Mouse (Mus musculus) hindbrain, embryonic 12.5 days (tissue): ENCODE results near the gene Pde4c. TPM values are rescaled to one million over a fixed set of nuclear protein-coding genes. Genes with fewer than 3 reads are reported as not detected.

Source experiments
- ATAC-seq: fragments of 200-750 bp; cut with Nextera tagmentation; 2 replicates; pipeline ENCODE4 v1.8.0; 2017; ENCODE audit warnings: moderate TSS enrichment; ENCODE audit not compliant: low FRiP score
- H3K27ac ChIP-seq: fragments of 300-500 bp; sonication (generic); 2 replicates; pipeline ENCODE4 v1.5.1; 2016; ENCODE audit warnings: mild to moderate bottlenecking
- H3K27me3 ChIP-seq: fragments of 300-500 bp; sonication (generic); 2 replicates; pipeline ENCODE4 v1.6.1; 2016; ENCODE audit warnings: mild to moderate bottlenecking
- H3K36me3 ChIP-seq: fragments of 300-500 bp; sonication (generic); 2 replicates; pipeline ENCODE4 v1.6.1; 2016; ENCODE audit warnings: mild to moderate bottlenecking
- H3K4me1 ChIP-seq: fragments of 300-500 bp; sonication (generic); 2 replicates; pipeline ENCODE4 v1.6.1; 2016
- H3K4me2 ChIP-seq: fragments of 300-500 bp; sonication (generic); replicated peaks from 2 replicates; pipeline ENCODE4 v1.6.1; 2016; ENCODE audit warnings: mild to moderate bottlenecking
- H3K4me3 ChIP-seq: fragments of 300-500 bp; sonication (generic); 2 replicates; pipeline ENCODE4 v1.5.1; 2016; ENCODE audit warnings: mild to moderate bottlenecking
- H3K9ac ChIP-seq: fragments of 300-500 bp; sonication (generic); 2 replicates; pipeline ENCODE4 v1.6.1; 2016; ENCODE audit warnings: mild to moderate bottlenecking, moderate library complexity
- H3K9me3 ChIP-seq: fragments of 300-500 bp; sonication (generic); replicated peaks from 2 replicates; pipeline ENCODE4 v1.6.1; 2016; ENCODE audit warnings: mild to moderate bottlenecking
- WGBS: fragments of 180-500 bp; shearing (Covaris S2); methylation state at CpG from one replicate; pipeline ENCODE4 v1.1.7; 2016; 5-methylcytosine and 5-hydroxymethylcytosine counted together
- polyA plus RNA-seq: library from polyadenylated mRNA; unstranded; fragments of >200 nt; fragmentation: Nextera tagmentation; extraction: Ambion mirVana; gene quantifications from 2 replicates; pipeline ENCODE4 v1.2.1, GENCODE M21; 2016

The Pde4c gene
- polyA plus RNA-seq, 1 experiment from 2014 or later: 0.26 TPM

DNA sequence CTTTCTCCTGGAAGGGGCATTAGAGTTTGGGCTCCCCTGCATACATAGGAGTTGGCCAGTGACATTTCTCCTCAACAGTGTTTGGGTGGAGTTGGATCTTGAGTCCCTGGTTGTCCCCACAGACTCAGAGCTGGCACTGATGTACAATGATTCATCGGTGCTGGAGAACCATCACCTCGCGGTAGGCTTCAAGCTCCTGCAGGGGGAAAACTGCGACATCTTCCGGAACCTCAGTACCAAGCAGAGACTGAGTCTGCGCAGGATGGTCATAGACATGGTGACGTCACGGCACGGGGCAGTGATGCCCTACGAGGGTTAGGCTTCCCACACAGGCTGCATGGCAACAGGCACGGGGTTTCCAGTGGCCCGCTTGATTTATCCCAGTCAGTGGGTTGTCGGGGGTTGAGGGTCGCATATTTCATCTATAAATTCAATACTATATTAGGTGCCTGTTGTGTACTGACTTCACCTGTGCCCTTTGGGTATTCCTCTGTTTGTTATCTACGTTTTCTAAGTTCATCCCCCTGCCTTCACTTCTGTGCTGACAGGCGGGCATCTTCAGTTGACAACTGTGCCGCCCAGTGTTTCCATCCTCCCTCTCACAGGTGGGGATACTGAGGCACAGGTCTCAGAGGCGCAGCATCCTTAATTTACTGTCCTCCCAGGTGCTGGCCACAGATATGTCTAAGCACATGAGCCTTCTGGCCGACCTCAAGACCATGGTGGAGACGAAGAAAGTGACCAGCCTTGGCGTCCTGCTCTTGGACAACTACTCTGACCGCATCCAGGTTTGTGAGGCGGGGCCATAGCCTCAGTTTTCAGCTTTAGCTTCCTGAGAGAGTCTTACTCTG lies 25.0 kb downstream of the Pde4c start:
- 85% methylated on average over 23 of the region's 23 CpGs for WGBS

DNA sequence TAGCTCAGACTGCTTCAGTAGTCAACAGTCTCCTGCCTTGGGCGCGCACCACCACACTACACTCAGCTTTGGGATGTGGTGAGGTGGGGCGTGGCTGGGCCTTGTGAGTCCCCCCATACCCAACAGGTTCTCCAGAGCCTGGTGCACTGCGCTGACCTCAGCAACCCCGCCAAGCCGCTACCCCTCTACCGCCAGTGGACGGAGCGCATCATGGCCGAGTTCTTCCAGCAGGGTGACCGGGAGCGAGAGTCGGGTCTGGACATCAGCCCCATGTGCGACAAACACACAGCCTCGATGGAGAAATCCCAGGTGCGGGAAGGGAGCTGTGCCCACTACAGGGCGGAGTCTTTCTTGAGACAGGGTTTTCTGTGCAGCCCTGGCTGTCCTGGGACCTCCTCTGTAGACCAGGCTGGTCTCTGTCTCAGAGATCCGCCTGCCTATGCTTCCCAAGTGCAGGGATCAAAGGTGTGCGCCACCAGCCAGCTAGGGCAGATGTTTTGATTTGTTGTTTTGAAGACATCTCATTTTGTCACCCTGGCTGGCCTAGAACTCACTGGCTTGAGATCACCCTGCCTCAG lies 25.7 kb downstream of the Pde4c start:
- no peak overlapping the region for H3K9ac ChIP-seq
- no peak overlapping the region for H3K4me2 ChIP-seq
- 81% methylated on average over 19 of the region's 19 CpGs for WGBS
- H3K4me1 ChIP-seq: peaks cover 10% of the 10 kb centered on the region
- no peaks in the 10 kb centered on the region for H3K36me3 ChIP-seq
- no peaks in the 10 kb centered on the region for H3K9me3 ChIP-seq
- no peak for ATAC-seq
- peaks cover 50% of the 10 kb centered on the region for H3K27me3 ChIP-seq
- no peak overlapping the region for H3K27ac ChIP-seq
- H3K4me3 ChIP-seq: no peak overlapping the region

More for the DNA sequence above, 25.0 kb downstream of the Pde4c start:
- Histone ChIP-seq H3K27ac (no peak overlapping the region), H3K9ac (no peak overlapping the region), H3K27me3 (peaks cover 57% of the 10 kb centered on the region), H3K9me3 (no peaks in the 10 kb centered on the region), H3K4me2 (no peak overlapping the region), H3K4me3 (no peak overlapping the region), H3K36me3 (no peaks in the 10 kb centered on the region), H3K4me1 (peaks cover 17% of the 10 kb centered on the region)
- ATAC-seq: no peak

DNA sequence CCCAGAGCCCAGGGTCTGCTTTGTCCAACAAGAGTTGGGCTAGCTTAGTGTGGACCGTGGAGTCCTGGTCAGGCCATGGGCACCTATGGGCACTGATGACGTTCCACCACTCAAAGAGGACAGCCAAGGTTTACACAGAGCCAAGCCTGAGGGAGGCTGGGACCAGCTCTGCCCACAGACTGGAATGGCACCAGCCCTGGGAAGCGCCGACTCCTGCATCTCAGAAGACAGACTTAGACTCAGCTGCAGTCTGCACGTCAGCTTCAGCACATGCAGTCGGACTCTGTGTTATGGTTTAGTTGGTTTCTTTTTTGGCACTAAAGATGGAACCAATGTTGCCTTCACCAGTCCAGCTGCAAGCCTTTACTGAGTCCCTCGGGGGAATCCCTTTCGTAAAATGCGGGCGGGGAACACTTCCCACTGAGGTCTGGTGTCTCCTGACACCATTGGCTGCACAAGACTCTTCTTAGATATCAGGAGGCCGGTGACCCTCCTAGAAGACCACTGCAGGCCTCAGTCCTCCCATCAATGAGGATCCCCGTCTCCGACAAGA lies 26.7 kb downstream of the Pde4c start:
- Histone ChIP-seq H3K4me1 (peaks cover 11% of the 10 kb centered on the region), H3K4me2 (no peak overlapping the region), H3K36me3 (no peaks in the 10 kb centered on the region), H3K27me3 (peaks cover 40% of the 10 kb centered on the region), H3K27ac (no peak overlapping the region), H3K9me3 (no peaks in the 10 kb centered on the region), H3K4me3 (no peak overlapping the region), H3K9ac (no peak overlapping the region)
- ATAC-seq: no peak
- WGBS: 81% methylated on average over 13 of the region's 13 CpGs

DNA sequence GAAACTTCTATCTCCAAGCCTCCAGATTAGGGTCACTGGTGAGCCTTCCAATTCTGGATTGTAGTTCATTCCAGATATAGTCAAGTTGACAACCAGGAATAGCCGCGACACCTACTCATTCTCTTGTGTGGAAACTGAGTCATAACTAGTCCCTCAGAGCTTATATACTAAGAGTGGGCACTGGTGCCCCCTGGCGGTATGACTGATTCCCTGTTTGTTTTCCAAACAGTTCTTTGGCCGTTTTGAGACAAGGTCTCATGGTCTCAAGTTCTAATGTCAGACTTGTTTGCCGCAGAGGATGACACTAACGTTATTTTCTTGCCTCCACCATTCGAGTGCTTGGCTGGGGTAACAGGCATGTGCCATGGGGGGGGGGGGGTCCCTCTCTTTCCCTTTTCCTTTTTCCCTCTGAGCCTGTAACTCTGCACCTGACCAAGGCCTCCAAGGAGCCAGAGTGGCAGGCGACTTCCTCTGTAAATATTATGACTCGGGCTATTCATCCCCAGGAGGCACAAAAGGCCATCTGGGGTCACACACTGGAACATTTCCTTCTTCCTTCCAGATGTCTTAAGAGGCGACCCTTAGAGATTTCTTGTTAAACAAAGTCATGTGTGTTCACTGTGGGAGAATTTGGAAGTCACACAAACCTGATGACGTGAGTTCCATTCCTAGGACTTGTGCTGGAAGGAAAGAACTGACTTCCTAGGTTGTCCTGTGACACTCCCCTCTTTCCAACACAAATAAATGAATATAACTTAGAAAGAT lies 28.7 kb downstream of the Pde4c start:
- ATAC-seq: no peak
- Histone ChIP-seq H3K9ac (no peak overlapping the region), H3K9me3 (no peaks in the 10 kb centered on the region), H3K4me3 (no peak overlapping the region), H3K4me2 (peak overlapping the region; percentile 17; the same call in 1 of the 2 replicates), H3K27ac (no peak overlapping the region), H3K27me3 (peaks cover 20% of the 10 kb centered on the region), H3K4me1 (peaks cover 22% of the 10 kb centered on the region), H3K36me3 (peaks cover 11% of the 10 kb centered on the region)
- WGBS: 31% methylated on average over 11 of the region's 11 CpGs

DNA sequence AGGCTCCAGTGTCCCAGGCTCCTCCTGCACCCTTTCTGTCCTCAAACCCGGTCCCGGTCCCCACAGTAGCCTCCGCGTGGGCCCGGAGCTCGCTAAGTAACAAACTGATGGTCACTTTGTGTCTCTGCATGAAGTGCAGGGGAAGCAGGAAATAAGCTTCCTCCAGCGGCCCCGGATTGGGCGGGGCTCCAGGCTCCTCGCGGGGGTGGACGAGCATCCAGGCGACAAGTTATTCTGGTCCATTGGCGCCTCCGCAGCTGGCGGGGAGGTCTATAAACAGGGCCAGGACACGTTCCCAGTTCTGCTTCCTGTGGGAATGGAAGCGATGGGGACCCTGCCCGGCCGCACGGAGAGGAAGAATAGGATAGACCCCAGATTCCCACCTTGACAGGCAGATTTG lies 29.6 kb downstream of the Pde4c start:
- H3K9ac ChIP-seq: 0 out of 2 replicates have a peak overlapping the region, but pooled peaks have one; percentile 38
- no peaks in the 10 kb centered on the region for H3K9me3 ChIP-seq
- H3K27ac ChIP-seq: no peak overlapping the region
- WGBS: 37% methylated on average over 21 of the region's 21 CpGs
- peaks cover 10% of the 10 kb centered on the region; the same call in 1 of the 2 replicates for H3K27me3 ChIP-seq
- no peak overlapping the region; the same call in 1 of the 2 replicates for H3K4me3 ChIP-seq
- H3K4me1 ChIP-seq: peaks cover 28% of the 10 kb centered on the region
- ATAC-seq: no peak
- peak overlapping the region; percentile 17; the same call in 1 of the 2 replicates for H3K4me2 ChIP-seq
- peaks cover 17% of the 10 kb centered on the region for H3K36me3 ChIP-seq

DNA sequence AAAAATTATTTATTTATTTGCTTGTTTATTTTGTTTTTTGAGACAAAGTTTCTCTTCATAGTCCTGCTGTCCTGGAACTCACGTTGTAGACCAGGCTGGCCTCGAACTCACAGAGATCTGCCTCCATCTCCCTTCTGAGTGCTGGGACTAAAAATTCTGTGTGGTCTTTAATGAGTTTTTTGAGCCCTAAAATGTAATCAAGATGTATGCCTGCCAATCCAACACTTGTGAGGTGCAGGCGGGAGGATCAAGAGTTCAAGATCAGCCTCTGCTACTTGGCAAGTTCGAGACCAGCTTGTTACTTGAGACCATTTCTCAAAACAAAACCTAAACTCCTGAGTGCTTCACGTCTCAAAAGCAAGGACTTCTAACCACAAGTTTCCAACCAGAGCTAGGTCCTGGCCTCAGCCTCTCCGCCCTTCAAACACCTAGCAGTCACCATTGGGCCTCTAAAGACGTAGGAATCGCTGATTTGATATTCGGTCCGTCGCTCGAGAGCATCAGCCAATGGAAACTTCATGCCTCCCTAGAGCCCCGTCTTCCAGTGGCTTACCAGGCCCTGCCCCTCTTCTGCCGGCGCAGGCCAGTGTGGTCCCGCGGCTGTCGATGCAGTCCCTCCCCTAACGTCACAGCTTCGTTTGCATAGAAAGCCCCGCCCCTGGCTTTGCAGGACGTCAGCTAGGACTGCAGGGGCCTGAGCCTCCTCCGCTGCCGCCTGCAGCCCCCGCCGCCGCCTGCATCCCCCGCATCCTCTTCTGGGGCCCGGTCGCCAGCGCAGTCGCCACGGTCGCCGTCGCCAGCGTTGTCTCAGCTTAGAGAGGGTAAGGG lies 30.7 kb downstream of the Pde4c start, which contains the start of gene Rab3a:
TSS of gene Rab3a (plus strand) at position 637 of the 828 bp plus-strand sequence.
- H3K27me3 ChIP-seq: no peaks in the 10 kb centered on the region; the same call in 1 of the 2 replicates
- ATAC-seq: peak; percentile 96
- H3K36me3 ChIP-seq: peaks cover 24% of the 10 kb centered on the region
- no peaks in the 10 kb centered on the region for H3K9me3 ChIP-seq
- peak within 1 kb of the TSS; percentile 70 for H3K4me3 ChIP-seq
- peak within 1 kb of the TSS; percentile 84 for H3K9ac ChIP-seq
- peak within 1 kb of the TSS; percentile 89 for H3K27ac ChIP-seq
- 9% methylated on average over 36 of the region's 37 CpGs for WGBS
- peaks cover 38% of the 10 kb centered on the region for H3K4me1 ChIP-seq
- peak within 1 kb of the TSS; percentile 92 for H3K4me2 ChIP-seq

DNA sequence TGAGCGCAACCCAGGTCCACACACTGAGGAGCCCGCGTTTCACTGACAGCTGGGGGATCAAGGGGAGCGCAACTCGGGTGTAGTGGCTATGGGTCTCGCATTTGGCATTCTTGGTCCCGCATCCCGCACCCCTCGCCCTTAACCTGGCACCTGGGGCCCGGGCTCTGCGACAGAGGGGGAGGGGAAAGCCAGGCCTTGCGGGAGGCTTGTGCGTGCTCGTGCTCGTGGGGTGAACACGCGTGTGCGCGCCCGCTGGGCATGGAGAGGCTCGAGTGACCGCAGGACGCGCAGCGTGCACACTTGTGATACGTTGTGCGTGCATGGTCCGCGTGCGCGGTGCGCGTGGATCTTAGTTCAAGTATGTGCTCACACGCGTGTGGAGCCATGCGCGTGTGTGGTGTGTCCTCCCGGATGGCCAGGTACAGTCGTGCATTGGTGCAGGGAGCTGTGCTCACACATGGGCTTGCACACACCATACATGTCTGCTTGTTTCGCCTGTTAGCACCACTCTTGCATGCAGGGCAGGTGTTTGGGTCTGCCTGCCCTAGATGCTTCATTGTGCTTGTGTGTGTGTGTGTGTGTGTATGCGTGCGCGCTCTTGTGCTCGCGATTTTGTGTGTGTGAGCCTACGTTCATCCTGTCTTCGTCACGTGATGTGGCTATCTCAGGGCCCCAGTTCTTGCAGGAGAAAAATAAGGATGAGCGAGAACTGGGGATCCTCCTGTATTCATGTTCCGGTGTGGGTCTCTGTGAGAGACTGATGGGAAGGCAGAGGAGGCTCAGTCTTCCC lies 31.5 kb downstream of the Pde4c start:
- H3K27me3 ChIP-seq: no peaks in the 10 kb centered on the region
- H3K4me2 ChIP-seq: peak overlapping the region; percentile 92
- H3K9me3 ChIP-seq: no peaks in the 10 kb centered on the region
- H3K4me3 ChIP-seq: peak overlapping the region; percentile 70
- H3K4me1 ChIP-seq: peaks cover 46% of the 10 kb centered on the region
- H3K27ac ChIP-seq: peak overlapping the region; percentile 89
- peak; percentile 64 for ATAC-seq
- WGBS: 17% methylated on average over 50 of the region's 50 CpGs
- H3K9ac ChIP-seq: peak overlapping the region; percentile 84
- peaks cover 24% of the 10 kb centered on the region for H3K36me3 ChIP-seq

DNA sequence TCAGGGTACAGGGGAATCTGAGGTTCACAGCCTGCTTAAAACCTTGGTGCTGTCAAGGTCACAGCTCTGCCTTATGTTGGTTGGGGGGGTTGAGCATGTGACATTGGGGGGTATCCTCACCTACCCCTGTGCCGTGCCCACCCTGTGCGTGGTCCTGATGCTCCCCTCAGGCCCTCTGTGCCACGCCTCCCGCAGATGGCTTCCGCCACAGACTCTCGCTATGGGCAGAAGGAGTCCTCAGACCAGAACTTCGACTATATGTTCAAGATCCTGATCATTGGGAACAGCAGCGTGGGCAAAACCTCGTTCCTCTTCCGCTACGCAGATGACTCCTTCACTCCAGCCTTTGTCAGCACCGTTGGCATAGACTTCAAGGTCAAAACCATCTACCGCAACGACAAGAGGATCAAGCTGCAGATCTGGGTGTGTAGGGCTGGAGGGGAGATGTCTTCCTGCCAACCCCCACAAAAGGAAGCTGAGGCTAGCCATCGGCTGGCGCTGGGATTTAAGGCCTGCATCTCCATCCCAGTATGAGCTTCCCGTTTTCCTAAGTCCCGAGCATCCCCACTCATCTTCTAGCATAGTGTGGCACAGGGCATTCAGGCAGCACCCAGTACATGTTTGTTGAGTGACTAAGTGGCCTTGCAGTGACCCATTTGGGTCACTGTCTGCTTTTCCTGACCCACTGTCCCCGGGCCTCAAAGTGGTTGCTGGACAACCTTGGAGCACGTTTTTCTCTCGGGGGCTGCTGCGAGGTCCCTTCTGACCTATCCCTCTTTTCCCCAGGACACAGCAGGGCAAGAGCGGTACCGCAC lies 32.3 kb downstream of the Pde4c start:
- WGBS: 83% methylated on average over 24 of the region's 24 CpGs
- peak overlapping the region; percentile 70 for H3K4me3 ChIP-seq
- peak overlapping the region; percentile 92 for H3K4me2 ChIP-seq
- H3K9ac ChIP-seq: peak overlapping the region; percentile 84
- no peak for ATAC-seq
- peaks cover 50% of the 10 kb centered on the region for H3K4me1 ChIP-seq
- no peak overlapping the region for H3K27ac ChIP-seq
- peaks cover 24% of the 10 kb centered on the region for H3K36me3 ChIP-seq
- H3K9me3 ChIP-seq: no peaks in the 10 kb centered on the region
- no peaks in the 10 kb centered on the region for H3K27me3 ChIP-seq

DNA sequence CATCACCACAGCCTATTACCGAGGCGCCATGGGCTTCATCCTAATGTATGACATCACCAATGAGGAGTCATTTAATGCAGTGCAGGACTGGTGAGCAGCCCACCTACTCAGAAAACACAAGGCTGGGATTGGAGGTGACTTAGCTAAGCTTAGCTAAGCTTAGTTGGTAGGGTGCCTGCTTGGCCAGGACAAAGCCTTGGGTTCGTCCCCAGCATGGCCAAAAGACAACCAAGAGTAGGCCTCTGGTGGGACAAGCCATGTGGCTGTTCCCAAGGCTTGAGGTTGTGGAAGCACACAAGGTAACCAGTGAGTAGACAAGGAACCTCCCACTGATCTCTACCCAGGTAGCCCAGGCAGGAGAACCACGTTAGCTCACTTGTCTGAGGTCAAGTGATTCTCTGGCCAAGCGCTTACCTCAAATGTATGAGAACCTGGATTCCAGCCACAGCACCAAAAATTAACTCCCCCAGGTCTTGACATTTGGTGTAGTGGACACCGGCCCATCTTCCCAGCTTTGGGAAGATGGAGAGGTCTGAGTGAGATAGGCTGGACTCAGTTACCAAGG lies 33.0 kb downstream of the Pde4c start:
- H3K4me3 ChIP-seq: no peak overlapping the region
- no peak for ATAC-seq
- H3K4me2 ChIP-seq: no peak overlapping the region
- 89% methylated on average over 6 of the region's 6 CpGs for WGBS
- no peaks in the 10 kb centered on the region for H3K27me3 ChIP-seq
- H3K36me3 ChIP-seq: peaks cover 24% of the 10 kb centered on the region
- H3K4me1 ChIP-seq: peaks cover 54% of the 10 kb centered on the region
- H3K27ac ChIP-seq: no peak overlapping the region
- 0 out of 2 replicates have a peak overlapping the region, but pooled peaks have one; percentile 84 for H3K9ac ChIP-seq
- no peaks in the 10 kb centered on the region for H3K9me3 ChIP-seq
